Mouse (Mus musculus): ENCODE results near the gene Top2a.

DNA sequence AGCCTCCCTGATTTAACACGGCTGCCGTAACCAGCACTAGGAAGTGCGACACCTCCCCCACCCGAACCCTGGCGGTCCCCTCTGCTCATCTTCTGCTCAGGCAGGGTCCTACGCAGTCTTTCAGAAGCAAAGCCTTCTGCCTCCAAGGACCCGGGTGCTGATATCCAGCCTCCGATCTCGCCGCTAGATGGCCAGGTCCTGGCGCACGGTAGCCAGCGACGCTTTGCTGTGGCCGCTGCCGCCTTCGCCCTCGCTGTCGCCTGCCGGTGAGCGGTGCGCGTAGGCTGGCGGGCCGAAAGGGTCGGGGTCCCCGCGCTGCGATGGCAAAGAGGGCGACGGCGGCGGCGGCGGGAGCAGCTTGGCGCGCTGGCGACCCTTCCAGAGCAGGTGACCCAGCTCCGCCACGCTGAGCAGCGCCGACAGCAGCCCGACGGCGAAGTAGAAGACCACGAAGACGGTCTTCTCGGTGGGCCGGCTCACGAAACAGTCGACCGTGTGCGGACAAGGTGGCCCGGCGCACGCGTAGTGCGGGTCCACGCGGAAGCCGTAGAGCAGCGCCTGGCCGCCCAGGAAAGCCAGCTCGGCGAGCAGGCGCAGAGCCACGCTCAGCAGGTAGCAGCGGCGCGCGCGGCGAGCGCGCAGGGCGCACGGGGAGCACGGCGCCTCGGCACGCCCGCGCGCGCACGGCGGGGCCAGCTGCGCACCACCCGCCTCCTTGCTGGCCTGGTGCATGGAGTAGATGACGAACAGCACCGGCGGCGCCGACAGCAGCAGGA is 41.8 kb downstream of the Top2a start:
- TF ChIP-seq GATA1 (IDR thresholded peaks at IDR 0.05; ENCODE audit: borderline replicate concordance, low read length) (no peak), FLI1 (IDR thresholded peaks at IDR 0.05; ENCODE audit: low read length) (no peak)
